Mouse (Mus musculus): ENCODE results near the gene Stk11ip. TPM values are rescaled to one million over a fixed set of nuclear protein-coding genes. Genes with fewer than 3 reads are reported as not detected.

The Stk11ip gene
- 1 to 10 TPM; 7.3 to 7.7 TPM for total RNA-seq (2021)
- 12.9 and 19.8 TPM in 2 replicates for polyA plus RNA-seq (2012; rRNA removed)
- long read RNA-seq, full-length matches to known transcripts, result 4 of 5 reads
- long read RNA-seq, partial matches to known transcripts, result 1 of 5 reads
- long read RNA-seq, other reads (novel, unspliced or antisense), result 0 of 5 reads

DNA sequence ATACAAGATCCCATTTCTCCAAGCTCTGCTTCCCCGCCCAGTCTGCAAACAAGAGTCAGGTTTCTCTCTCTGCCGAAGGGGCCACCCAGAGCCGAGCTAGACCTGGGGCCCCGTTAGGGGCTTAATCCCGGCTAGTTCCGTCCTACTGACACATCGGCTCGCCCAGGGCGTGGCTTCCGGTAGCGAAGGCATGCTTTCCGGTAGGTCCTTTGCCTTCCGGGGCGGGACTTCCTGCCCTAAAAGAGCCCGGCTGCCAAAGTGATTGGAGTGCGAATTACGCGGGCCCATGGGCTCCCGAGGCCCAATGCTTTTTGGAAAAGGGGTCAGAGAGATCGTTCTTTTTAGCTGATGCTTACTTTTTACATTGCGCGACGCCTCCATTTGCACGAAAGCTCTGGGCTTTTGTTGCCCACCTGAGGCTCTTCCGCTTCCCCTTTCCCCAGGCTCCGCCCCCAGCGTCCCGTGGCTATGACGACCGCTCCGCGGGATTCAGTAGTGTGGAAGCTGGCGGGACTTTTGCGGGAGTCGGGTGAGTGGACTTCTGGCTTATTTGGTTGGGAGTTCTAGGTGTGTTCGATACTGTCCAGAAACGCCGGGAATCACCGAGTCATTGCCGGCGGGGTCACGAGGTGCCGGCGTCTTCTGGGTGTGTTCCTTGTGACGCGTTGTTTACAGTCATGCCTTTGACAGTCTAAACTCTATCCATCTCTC lies at the start of gene Stk11ip:
Gene Stk11ip, plus strand, starts transcription at position 209 of the 711 bp plus-strand sequence.
- WGBS, result under 1% methylated on average over 46 of the region's 46 CpGs

GRCm38 (mm10) chr1:75476441-75476840 lies 44.9 kb upstream of the Stk11ip start:
- Histone ChIP-seq H3K4me1 (ENCODE audit: control insufficient read depth, insufficient read depth, low read length) (peaks cover 4% of the 10 kb centered on the region), H3K27ac (no peak overlapping the region), H3K9ac (ENCODE audit: low read depth, low read length) (no peak overlapping the region), H3K79me2 (replicated peaks; ENCODE audit: control insufficient read depth, insufficient read depth, low read length) (no peaks in the 10 kb centered on the region), H3K36me3 (ENCODE audit: control insufficient read depth, insufficient read depth, low read length) (no peaks in the 10 kb centered on the region), H3K27me3 (ENCODE audit: control insufficient read depth, insufficient read depth, low read length) (peaks cover 1% of the 10 kb centered on the region; the same call in 1 of the 2 replicates), H3K4me3 (no peak overlapping the region)
- intact Hi-C loops (cut with DNase I), result loop anchor here (5.0 kb wide), 1 partner anchor 81 kb away; no protein-coding TSS in a partner anchor
- TF ChIP-seq POLR2A (IDR thresholded peaks at IDR 0.05; ENCODE audit: insufficient read depth, low read depth, low read length) (no peak), CTCF (IDR thresholded peaks at IDR 0.05) (no peak), EP300 (IDR thresholded peaks at IDR 0.05; ENCODE audit: insufficient read depth, low read depth, low read length) (no peak)
- WGBS, result 94% methylated on average over 11 of the region's 11 CpGs
- DNase-seq, result no peak

More for the DNA sequence above, at the start of gene Stk11ip:
- Histone ChIP-seq H3K27ac (peak within 1 kb of the TSS; percentile 90), H3K79me2 (replicated peaks; ENCODE audit: control insufficient read depth, insufficient read depth, low read length) (no peaks in the 10 kb centered on the region), H3K27me3 (ENCODE audit: control insufficient read depth, insufficient read depth, low read length) (no peaks in the 10 kb centered on the region), H3K36me3 (ENCODE audit: control insufficient read depth, insufficient read depth, low read length) (no peaks in the 10 kb centered on the region), H3K9ac (ENCODE audit: low read depth, low read length) (peak within 1 kb of the TSS; percentile 45), H3K4me3 (peak within 1 kb of the TSS; percentile 61), H3K4me1 (ENCODE audit: control insufficient read depth, insufficient read depth, low read length) (no peaks in the 10 kb centered on the region)
- peak; percentile 89 for TF ChIP-seq POLR2A (IDR thresholded peaks at IDR 0.05; ENCODE audit: insufficient read depth, low read depth, low read length)
- no peak for TF ChIP-seq CTCF (IDR thresholded peaks at IDR 0.05)
- DNase-seq, result peak; percentile 94 to 95
- intact Hi-C loops (cut with DNase I), result no loop called here

DNA sequence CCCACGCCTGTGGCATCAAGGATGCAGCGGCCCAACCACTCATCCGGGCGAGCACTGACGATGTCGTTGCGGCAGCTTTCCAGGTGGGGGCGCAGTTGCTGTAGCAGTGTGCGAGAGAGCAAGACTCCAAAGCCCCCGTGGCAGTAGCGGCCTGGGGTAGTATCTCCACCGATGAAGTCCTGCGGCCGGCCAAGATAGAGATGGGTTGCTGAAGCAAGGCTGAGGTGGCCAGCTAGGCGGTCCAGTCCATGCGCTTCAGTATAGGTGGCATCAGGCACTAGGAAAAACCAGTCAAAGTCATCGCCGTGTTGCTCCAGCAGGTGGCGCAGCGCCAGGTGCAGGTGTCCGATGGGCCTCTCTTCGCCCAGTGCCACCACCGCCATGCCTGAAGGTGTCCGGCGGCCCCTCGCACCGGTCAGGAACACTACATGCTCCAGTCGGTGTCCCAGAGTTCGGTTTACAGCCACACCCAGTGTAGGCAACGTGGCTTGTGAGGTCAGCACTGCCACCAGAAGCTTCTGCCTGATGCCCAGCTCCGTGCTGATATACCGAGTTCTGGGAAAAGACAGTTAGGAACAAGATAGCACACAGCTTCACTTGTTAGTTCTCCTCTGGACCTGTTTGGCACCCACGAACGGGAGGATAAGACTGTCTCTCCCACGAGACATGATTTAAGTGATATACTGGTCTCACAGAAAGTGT lies 43.9 kb upstream of the Stk11ip start:
- Histone ChIP-seq H3K79me2 (replicated peaks; ENCODE audit: control insufficient read depth, insufficient read depth, low read length) (no peaks in the 10 kb centered on the region), H3K27me3 (ENCODE audit: control insufficient read depth, insufficient read depth, low read length) (peaks cover 1% of the 10 kb centered on the region; the same call in 1 of the 2 replicates), H3K36me3 (ENCODE audit: control insufficient read depth, insufficient read depth, low read length) (no peaks in the 10 kb centered on the region), H3K4me3 (no peak overlapping the region), H3K27ac (no peak overlapping the region), H3K4me1 (ENCODE audit: control insufficient read depth, insufficient read depth, low read length) (peaks cover 4% of the 10 kb centered on the region), H3K9ac (ENCODE audit: low read depth, low read length) (no peak overlapping the region)
- intact Hi-C loops (cut with DNase I), result loop anchor here (5.0 kb wide), 1 partner anchor 80 kb away; no protein-coding TSS in a partner anchor
- DNase-seq, result peak; percentile 80 to 83
- WGBS, result 14% methylated on average over 35 of the region's 35 CpGs
- TF ChIP-seq EP300 (IDR thresholded peaks at IDR 0.05; ENCODE audit: insufficient read depth, low read depth, low read length) (no peak), POLR2A (IDR thresholded peaks at IDR 0.05; ENCODE audit: insufficient read depth, low read depth, low read length) (no peak), CTCF (IDR thresholded peaks at IDR 0.05) (peak; percentile 81)

DNA sequence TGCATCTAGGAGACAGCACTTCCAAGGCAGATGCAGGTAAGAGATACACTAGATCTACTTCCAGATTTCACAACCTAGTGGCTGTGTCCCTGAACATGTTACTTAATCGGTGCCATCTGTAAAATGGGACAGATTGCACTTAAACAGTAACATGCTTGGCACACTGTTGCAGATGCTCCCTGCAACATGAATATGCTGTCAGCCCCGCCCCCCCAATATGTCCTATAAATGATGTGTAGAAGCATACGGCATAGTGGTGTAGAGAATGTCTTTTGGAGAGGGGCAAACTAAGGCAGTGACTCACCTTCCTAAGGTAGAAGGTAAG lies 43.4 kb upstream of the Stk11ip start:
- no peak for DNase-seq
- TF ChIP-seq POLR2A (IDR thresholded peaks at IDR 0.05; ENCODE audit: insufficient read depth, low read depth, low read length) (no peak), CTCF (IDR thresholded peaks at IDR 0.05) (no peak), EP300 (IDR thresholded peaks at IDR 0.05; ENCODE audit: insufficient read depth, low read depth, low read length) (no peak)
- H3K79me2 ChIP-seq (replicated peaks; ENCODE audit: control insufficient read depth, insufficient read depth, low read length), result no peaks in the 10 kb centered on the region
- H3K4me1 ChIP-seq (ENCODE audit: control insufficient read depth, insufficient read depth, low read length), result peaks cover 4% of the 10 kb centered on the region
- no peak overlapping the region for H3K27ac ChIP-seq
- H3K4me3 ChIP-seq, result no peak overlapping the region
- 32% methylated on average over 3 of the region's 3 CpGs for WGBS
- H3K9ac ChIP-seq (ENCODE audit: low read depth, low read length), result no peak overlapping the region
- intact Hi-C loops (cut with DNase I), result loop anchor here (2.0 to 5.0 kb wide), 2 partner anchors 27 to 79 kb away; no protein-coding TSS in a partner anchor
- H3K27me3 ChIP-seq (ENCODE audit: control insufficient read depth, insufficient read depth, low read length), result peaks cover 6% of the 10 kb centered on the region
- H3K36me3 ChIP-seq (ENCODE audit: control insufficient read depth, insufficient read depth, low read length), result no peaks in the 10 kb centered on the region

- DNase-seq, result peak in 1 of 2 experiments; percentile 73
- Histone ChIP-seq H3K79me2 (replicated peaks; ENCODE audit: control insufficient read depth, insufficient read depth, low read length) (no peaks in the 10 kb centered on the region), H3K4me1 (ENCODE audit: control insufficient read depth, insufficient read depth, low read length) (peaks cover 4% of the 10 kb centered on the region), H3K4me3 (peak overlapping the region; percentile 72), H3K27ac (peak overlapping the region; percentile 66), H3K36me3 (ENCODE audit: control insufficient read depth, insufficient read depth, low read length) (no peaks in the 10 kb centered on the region), H3K27me3 (ENCODE audit: control insufficient read depth, insufficient read depth, low read length) (peaks cover 6% of the 10 kb centered on the region), H3K9ac (ENCODE audit: low read depth, low read length) (peak overlapping the region; percentile 78)
- intact Hi-C loops (cut with DNase I), result loop anchor here (2.0 to 5.0 kb wide), 2 partner anchors 26 to 79 kb away; no protein-coding TSS in a partner anchor
- TF ChIP-seq CTCF (IDR thresholded peaks at IDR 0.05), result no peak
- TF ChIP-seq EP300 (IDR thresholded peaks at IDR 0.05; ENCODE audit: insufficient read depth, low read depth, low read length), result no peak
- TF ChIP-seq POLR2A (IDR thresholded peaks at IDR 0.05; ENCODE audit: insufficient read depth, low read depth, low read length), result no peak
- under 1% methylated on average over 24 of the region's 25 CpGs for WGBS
These were observed 42.8 kb upstream of the Stk11ip start for GRCm38 (mm10) chr1:75478497-75478896.
